In genomic region chr8:125513935-125514334, GRCm38 (mm10) we compare ENCODE assay signal across 9 mouse cellular contexts. TPM values are rescaled to one million over a fixed set of nuclear protein-coding genes. Genes with fewer than 3 reads are reported as not detected.
DNase-seq lines count a peak whose midpoint lies in the region; ATAC-seq and TF ChIP-seq lines count a peak whose summit lies in the region.
"Had no signal": no experiment of that assay in that cellular context is flagged by ENCODE, and none has a peak within 500 bp of the region (broad histone marks: within the 10 kb centered on the region; RNA-seq: fewer than 3 reads in every experiment).

No protein-coding gene starts in this region.

- no peak for TF ChIP-seq POLR2A in cerebellum, adult 2 months (IDR thresholded peaks at IDR 0.05; ENCODE audit: borderline replicate concordance, insufficient read depth, low read length)
- no peak for TF ChIP-seq POLR2A in brain, embryonic 14.5 days (IDR thresholded peaks at IDR 0.05; ENCODE audit: borderline replicate concordance, extremely low read depth, insufficient read depth, insufficient read length, poor library complexity, severe bottlenecking)

- no peak overlapping the region for H3K27ac ChIP-seq in cerebellum, adult 2 months (ENCODE audit: insufficient read depth, low read length)
- peak overlapping the region; percentile 95 for H3K27ac ChIP-seq in heart, embryonic 16.5 days (ENCODE audit: low read length)

- no peaks in the 10 kb centered on the region for H3K9me3 ChIP-seq in heart, embryonic 16.5 days (replicated peaks; ENCODE audit: control insufficient read depth, low read length)

- WGBS in cerebellum, adult 2 months, result 36% methylated on average over 5 of the region's 5 CpGs
- WGBS in heart, embryonic 16.5 days, result 12% methylated on average over 5 of the region's 5 CpGs

- H3K4me1 ChIP-seq in cerebellum, adult 2 months (ENCODE audit: control insufficient read depth, insufficient read depth, low read length), result peaks cover 44% of the 10 kb centered on the region
- H3K4me1 ChIP-seq in heart, embryonic 16.5 days (ENCODE audit: control insufficient read depth, insufficient read depth, low read length), result peaks cover 82% of the 10 kb centered on the region

- peak overlapping the region; percentile 34 for H3K4me2 ChIP-seq in heart, embryonic 16.5 days (ENCODE audit: low read depth, low read length)

- H3K4me3 ChIP-seq in cerebellum, adult 2 months (replicated peaks; ENCODE audit: insufficient read depth, low read depth, low read length), result no peak overlapping the region
- no peak overlapping the region for H3K4me3 ChIP-seq in heart, embryonic 16.5 days (ENCODE audit: low read length)
- H3K4me3 ChIP-seq: myocyte had no signal

- peak; percentile 38 to 41 for DNase-seq in cerebellum, adult 2 months
- no peak for DNase-seq in cerebellum, adult 18-20 months
- DNase-seq in brain, embryonic 14.5 days (ENCODE audit: low read depth), result peak; percentile 73
- peak; percentile 47 for DNase-seq in lung, postnatal 10 days
- no peak for DNase-seq in urinary bladder, postnatal 4 days (ENCODE audit: low spot score in 2 of 2)
- no peak for DNase-seq in layer of hippocampus, adult 8-10 months (ENCODE audit: low spot score in 2 of 2)
- no peak for DNase-seq in thymus, adult 18-20 months

- peaks cover 3% of the 10 kb centered on the region; the same call in 1 of the 2 replicates for H3K36me3 ChIP-seq in heart, embryonic 16.5 days (ENCODE audit: control insufficient read depth, insufficient read depth)

- ATAC-seq in heart, embryonic 16.5 days (replicated peaks; ENCODE audit: extremely low read depth, insufficient read depth, low FRiP score), result peak; percentile 74

- no peak for TF ChIP-seq CTCF in cerebellum, adult 2 months (IDR thresholded peaks at IDR 0.05; ENCODE audit: borderline replicate concordance, insufficient read depth, low read depth, low read length)
- no peak for TF ChIP-seq CTCF in brain, embryonic 14.5 days (IDR thresholded peaks at IDR 0.05; ENCODE audit: borderline replicate concordance, extremely low read depth, insufficient read depth, insufficient read length)

- no peaks in the 10 kb centered on the region for H3K27me3 ChIP-seq in cerebellum, adult 2 months (ENCODE audit: control insufficient read depth, insufficient read depth, low read length)
- H3K27me3 ChIP-seq in heart, embryonic 16.5 days (ENCODE audit: control insufficient read depth, insufficient read depth, low read length), result no peaks in the 10 kb centered on the region

- H3K9ac ChIP-seq in heart, embryonic 16.5 days (ENCODE audit: low read length), result peak overlapping the region; percentile 65

RNA-seq across cellular contexts. Expression of gene Sipa1l2, which starts 55.7 kb away (rescaled TPM):
- polyA plus RNA-seq in cerebellum, adult 2 months (2012; rRNA removed), result 33.3 and 35.6 TPM in 2 replicates
- 45.4 and 52.0 TPM in 2 replicates for polyA plus RNA-seq in brain, embryonic 14.5 days (2012; rRNA removed)
- polyA plus RNA-seq in heart, embryonic 16.5 days (2015; fragmentation: Nextera tagmentation; extraction: Ambion mirVana), result 19.9 and 24.4 TPM in 2 replicates
- 10 to 100 TPM; 55.3 to 61.5 (median 58.6) TPM for total RNA-seq in layer of hippocampus, adult 8-10 months (2022)

Comparison
In these comparisons a context has a peak if more than half of its experiments do, and no peak if none do; other contexts are left out.
1. DNase-seq: peak in cerebellum, adult 2 months (2 of 2), brain, embryonic 14.5 days (single experiment) and lung, postnatal 10 days (single experiment); none in cerebellum, adult 18-20 months (0 of 2), urinary bladder, postnatal 4 days (0 of 2), layer of hippocampus, adult 8-10 months (0 of 2) and thymus, adult 18-20 months (0 of 2).